Mouse (Mus musculus): ENCODE measurements around the gene Cacna2d1. TPM values are rescaled to one million over a fixed set of nuclear protein-coding genes. Genes with fewer than 3 reads are reported as not detected.

The Cacna2d1 gene
- polyA plus RNA-seq, 1 experiment from 2014 or later = 20.2 TPM

GRCm38 (mm10) chr5:16373966-16374365, 439.5 kb downstream of the Cacna2d1 start:
- Histone ChIP-seq H3K4me1 (ENCODE audit: control insufficient read depth, insufficient read depth, low read length) (no peaks in the 10 kb centered on the region), H3K36me3 (ENCODE audit: control insufficient read depth, insufficient read depth, low read length) (no peaks in the 10 kb centered on the region), H3K4me3 (ENCODE audit: low read depth, low read length) (no peak overlapping the region), H3K27me3 (ENCODE audit: control insufficient read depth, insufficient read depth, low read length) (no peaks in the 10 kb centered on the region), H3K4me2 (ENCODE audit: low read depth) (no peak overlapping the region), H3K9me3 (ENCODE audit: control insufficient read depth, low read length) (no peaks in the 10 kb centered on the region), H3K9ac (ENCODE audit: low read length) (no peak overlapping the region), H3K27ac (ENCODE audit: low read depth, low read length) (no peak overlapping the region)
- WGBS = 89% methylated on average over 4 of the region's 4 CpGs
- no peak for DNase-seq (ENCODE audit: low spot score)
- no peak for ATAC-seq (ENCODE audit: insufficient read depth, low FRiP score, low TSS enrichment)

- H3K36me3 ChIP-seq (ENCODE audit: control insufficient read depth, insufficient read depth, low read length) = no peaks in the 10 kb centered on the region
- ATAC-seq (ENCODE audit: insufficient read depth, low FRiP score, low TSS enrichment) (no peak), DNase-seq (ENCODE audit: low spot score) (no peak)
- no peak overlapping the region for H3K27ac ChIP-seq (ENCODE audit: low read depth, low read length)
- no peaks in the 10 kb centered on the region for H3K27me3 ChIP-seq (ENCODE audit: control insufficient read depth, insufficient read depth, low read length)
- WGBS = 95% methylated on average over 3 of the region's 3 CpGs
- no peak overlapping the region for H3K9ac ChIP-seq (ENCODE audit: low read length)
- H3K4me1 ChIP-seq (ENCODE audit: control insufficient read depth, insufficient read depth, low read length) = no peaks in the 10 kb centered on the region
- no peak overlapping the region for H3K4me3 ChIP-seq (ENCODE audit: low read depth, low read length)
- no peaks in the 10 kb centered on the region for H3K9me3 ChIP-seq (ENCODE audit: control insufficient read depth, low read length)
- no peak overlapping the region for H3K4me2 ChIP-seq (ENCODE audit: low read depth)
These were observed 441.9 kb downstream of the Cacna2d1 start for GRCm38 (mm10) chr5:16376329-16376908.

DNA sequence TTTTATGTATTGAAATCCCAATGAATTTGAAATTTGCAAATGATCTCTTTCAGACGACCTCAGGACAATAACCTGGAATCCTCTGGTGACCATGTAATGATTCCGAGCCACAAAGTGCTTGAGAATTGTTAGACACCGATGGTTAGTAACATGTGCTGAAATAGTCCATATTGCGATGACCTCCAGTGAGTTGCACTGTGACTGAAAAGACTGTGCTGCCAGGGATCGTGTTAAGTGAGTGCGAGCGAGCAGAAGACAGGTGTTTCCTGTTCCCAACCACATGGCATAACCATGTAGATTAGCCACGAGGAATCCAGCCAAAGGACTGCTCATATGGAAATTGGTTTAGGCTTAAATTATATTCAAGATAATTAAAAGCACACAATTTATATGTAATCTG, 475.5 kb downstream of the Cacna2d1 start:
- 85% methylated on average over 8 of the region's 8 CpGs for WGBS
- Histone ChIP-seq H3K4me1 (ENCODE audit: control insufficient read depth, insufficient read depth, low read length) (no peaks in the 10 kb centered on the region), H3K9me3 (ENCODE audit: control insufficient read depth, low read length) (no peaks in the 10 kb centered on the region), H3K36me3 (ENCODE audit: control insufficient read depth, insufficient read depth, low read length) (no peaks in the 10 kb centered on the region), H3K27ac (ENCODE audit: low read depth, low read length) (no peak overlapping the region), H3K4me3 (ENCODE audit: low read depth, low read length) (no peak overlapping the region), H3K27me3 (ENCODE audit: control insufficient read depth, insufficient read depth, low read length) (no peaks in the 10 kb centered on the region), H3K9ac (ENCODE audit: low read length) (no peak overlapping the region), H3K4me2 (ENCODE audit: low read depth) (no peak overlapping the region)
- ATAC-seq (ENCODE audit: insufficient read depth, low FRiP score, low TSS enrichment) (no peak), DNase-seq (ENCODE audit: low spot score) (no peak)

GRCm38 (mm10) chr5:16414693-16415092, 480.2 kb downstream of the Cacna2d1 start:
- no peak overlapping the region for H3K4me3 ChIP-seq (ENCODE audit: low read depth, low read length)
- H3K9me3 ChIP-seq (ENCODE audit: control insufficient read depth, low read length) = no peaks in the 10 kb centered on the region
- H3K36me3 ChIP-seq (ENCODE audit: control insufficient read depth, insufficient read depth, low read length) = no peaks in the 10 kb centered on the region
- ATAC-seq (ENCODE audit: insufficient read depth, low FRiP score, low TSS enrichment) (no peak), DNase-seq (ENCODE audit: low spot score) (no peak)
- H3K4me2 ChIP-seq (ENCODE audit: low read depth) = no peak overlapping the region
- H3K9ac ChIP-seq (ENCODE audit: low read length) = no peak overlapping the region
- no peaks in the 10 kb centered on the region for H3K27me3 ChIP-seq (ENCODE audit: control insufficient read depth, insufficient read depth, low read length)
- no peak overlapping the region for H3K27ac ChIP-seq (ENCODE audit: low read depth, low read length)
- no peaks in the 10 kb centered on the region for H3K4me1 ChIP-seq (ENCODE audit: control insufficient read depth, insufficient read depth, low read length)

- DNase-seq (ENCODE audit: low spot score) (no peak), ATAC-seq (ENCODE audit: insufficient read depth, low FRiP score, low TSS enrichment) (no peak)
- no peaks in the 10 kb centered on the region for H3K9me3 ChIP-seq (ENCODE audit: control insufficient read depth, low read length)
- 95% methylated on average over 1 of the region's 1 CpGs for WGBS
- no peak overlapping the region for H3K9ac ChIP-seq (ENCODE audit: low read length)
- H3K4me1 ChIP-seq (ENCODE audit: control insufficient read depth, insufficient read depth, low read length) = no peaks in the 10 kb centered on the region
- no peak overlapping the region for H3K4me2 ChIP-seq (ENCODE audit: low read depth)
- no peak overlapping the region for H3K4me3 ChIP-seq (ENCODE audit: low read depth, low read length)
- H3K27ac ChIP-seq (ENCODE audit: low read depth, low read length) = no peak overlapping the region
- H3K36me3 ChIP-seq (ENCODE audit: control insufficient read depth, insufficient read depth, low read length) = no peaks in the 10 kb centered on the region
- no peaks in the 10 kb centered on the region for H3K27me3 ChIP-seq (ENCODE audit: control insufficient read depth, insufficient read depth, low read length)
These were observed 483.5 kb downstream of the Cacna2d1 start for GRCm38 (mm10) chr5:16417996-16418395.

- ATAC-seq (ENCODE audit: insufficient read depth, low FRiP score, low TSS enrichment) (no peak), DNase-seq (ENCODE audit: low spot score) (no peak)
- Histone ChIP-seq H3K36me3 (ENCODE audit: control insufficient read depth, insufficient read depth, low read length) (no peaks in the 10 kb centered on the region), H3K9ac (ENCODE audit: low read length) (no peak overlapping the region), H3K27me3 (ENCODE audit: control insufficient read depth, insufficient read depth, low read length) (no peaks in the 10 kb centered on the region), H3K4me1 (ENCODE audit: control insufficient read depth, insufficient read depth, low read length) (no peaks in the 10 kb centered on the region), H3K4me3 (ENCODE audit: low read depth, low read length) (no peak overlapping the region), H3K9me3 (ENCODE audit: control insufficient read depth, low read length) (no peaks in the 10 kb centered on the region), H3K27ac (ENCODE audit: low read depth, low read length) (no peak overlapping the region), H3K4me2 (ENCODE audit: low read depth) (no peak overlapping the region)
- WGBS = 87% methylated on average over 3 of the region's 3 CpGs
These were observed 484.0 kb downstream of the Cacna2d1 start for GRCm38 (mm10) chr5:16418504-16418903.

Other genes with a start within 250 kb of the Cacna2d1 start
- not detected in 2 replicates for gene Speer4c, start 220.4 kb upstream of the Cacna2d1 start, polyA plus RNA-seq (2014; fragmentation: Nextera tagmentation; extraction: Ambion mirVana)

All from neural tube, embryonic 11.5 days (tissue).